ENCODE assay signal across 28 mouse cellular contexts in the genomic region with DNA sequence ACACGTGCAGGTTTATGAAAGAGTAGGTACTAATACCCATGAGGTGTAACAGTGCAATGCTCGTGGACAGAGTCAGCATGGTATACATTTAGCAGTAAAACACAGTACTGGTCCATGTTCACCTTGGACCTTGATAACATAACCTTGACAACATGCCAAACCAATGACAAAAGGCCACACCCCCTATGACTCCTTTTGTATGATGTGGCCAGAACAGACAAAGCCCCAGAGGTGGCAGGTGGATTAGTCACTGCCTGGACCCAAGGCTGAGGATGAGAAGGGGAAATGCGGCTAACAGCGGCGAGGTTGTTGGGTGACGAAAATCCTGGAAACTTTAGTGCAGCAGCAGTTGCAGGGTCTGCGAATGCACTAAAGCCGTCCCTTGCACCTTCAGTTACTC.
DNase-seq lines count a peak whose midpoint lies in the region; ATAC-seq and TF ChIP-seq lines count a peak whose summit lies in the region.
"Had no signal": no experiment of that assay in that cellular context is flagged by ENCODE, and none has a peak within 500 bp of the region (broad histone marks: within the 10 kb centered on the region; RNA-seq: fewer than 3 reads in every experiment).

No protein-coding gene starts in this region.

- no peak for TF ChIP-seq CTCF in CH12.LX (conservative IDR thresholded peaks at IDR 0.05 in 1 of 2, IDR thresholded peaks at IDR 0.05 in 1 of 2; ENCODE audit: low read depth in 2 of 2, low read length in 2 of 2)

- H3K4me2 ChIP-seq in CH12.LX (ENCODE audit: insufficient read depth, low read depth, poor library complexity, severe bottlenecking): peak overlapping the region; percentile 93
- H3K4me2 ChIP-seq in limb, embryonic 15.5 days: 0 out of 2 replicates have a peak overlapping the region, but pooled peaks have one; percentile 5
- H3K4me2 ChIP-seq: hindbrain, embryonic 14.5 days; liver, embryonic 11.5 days; neural tube, embryonic 13.5 days had no signal

- no peaks in the 10 kb centered on the region for H3K79me2 ChIP-seq in CH12.LX (replicated peaks; ENCODE audit: control insufficient read depth, extremely low read depth, insufficient read depth, poor library complexity, severe bottlenecking)

- no peaks in the 10 kb centered on the region for H3K27me3 ChIP-seq in CH12.LX (replicated peaks)
- no peaks in the 10 kb centered on the region for H3K27me3 ChIP-seq in limb, embryonic 15.5 days
- H3K27me3 ChIP-seq: neural tube, embryonic 13.5 days had no signal

- H3K27ac ChIP-seq in CH12.LX (ENCODE audit: insufficient read depth, low read depth): peak overlapping the region; percentile 69
- peak overlapping the region; percentile 13; the same call in 1 of the 2 replicates for H3K27ac ChIP-seq in limb, embryonic 15.5 days
- H3K27ac ChIP-seq: embryonic facial prominence, embryonic 10.5 days; hindbrain, embryonic 14.5 days; kidney, postnatal 0 days; left cerebral cortex, adult 2 months; neural tube, embryonic 13.5 days; stomach, postnatal 0 days had no signal

- no peak for TF ChIP-seq EP300 in CH12.LX (IDR thresholded peaks at IDR 0.05; ENCODE audit: low read length)

- DNase-seq in heart, adult 11 months: peak; percentile 66
- no peak for DNase-seq in heart, postnatal 25 days (ENCODE audit: low spot score)
- DNase-seq in CH12.LX (ENCODE audit: extremely low read depth): no peak
- peak; percentile 12 for DNase-seq in adrenal gland, adult 8-10 months
- DNase-seq in spleen, postnatal 14 days (ENCODE audit: low spot score in 2 of 2): no peak
- no peak for DNase-seq in lung, postnatal 25 days (ENCODE audit: low spot score)
- DNase-seq: B cell, adult 2 months; cerebellum, adult 9-10 months; gastrocnemius, postnatal 14 days; heart, postnatal 4 days; kidney, adult 18-20 months; left cerebral cortex, postnatal 4 days; liver, postnatal 0 days; lung, postnatal 10 days; thymus, adult 2 months; thymus, postnatal 4 days had no signal

- ATAC-seq in limb, embryonic 15.5 days (ENCODE audit: insufficient number of reproducible peaks, low FRiP score, low TSS enrichment, low read depth): no peak
- no peak for ATAC-seq in monocyte, adult 5-6 weeks (replicated peaks; ENCODE audit: insufficient number of reproducible peaks, low FRiP score, low TSS enrichment, poor library complexity, severe bottlenecking)
- ATAC-seq: forebrain, embryonic 16.5 days; inflammation-experienced regulatory T-cells, adult 6 months; liver, postnatal 0 days had no signal

- H3K36me3 ChIP-seq in CH12.LX (replicated peaks in 1 of 2; ENCODE audit: control insufficient read depth in 1 of 2, insufficient read depth in 1 of 2, low read length in 1 of 2): no peaks in the 10 kb centered on the region
- H3K36me3 ChIP-seq in limb, embryonic 15.5 days: no peaks in the 10 kb centered on the region
- H3K36me3 ChIP-seq: embryonic facial prominence, embryonic 10.5 days; neural tube, embryonic 13.5 days had no signal

- H3K9ac ChIP-seq in CH12.LX (ENCODE audit: insufficient read depth, low read depth): peak overlapping the region; percentile 65
- H3K9ac ChIP-seq in limb, embryonic 15.5 days: no peak overlapping the region
- H3K9ac ChIP-seq: hindbrain, embryonic 14.5 days; liver, postnatal 0 days; neural tube, embryonic 13.5 days had no signal

- H3K4me3 ChIP-seq in CH12.LX (replicated peaks in 1 of 3; ENCODE audit: low read depth in 2 of 3, low read length in 2 of 3, poor library complexity in 1 of 3): peak overlapping the region in 2 of 3 experiments; percentile 2 to 45
- H3K4me3 ChIP-seq in limb, embryonic 15.5 days: no peak overlapping the region
- H3K4me3 ChIP-seq: embryonic facial prominence, embryonic 10.5 days; left cerebral cortex, adult 2 months; megakaryocyte, embryonic 14.5 days; neural tube, embryonic 13.5 days had no signal

- whole genome bisulfite sequencing in limb, embryonic 15.5 days: 84% methylated on average over 8 of the region's 8 CpGs

- no peaks in the 10 kb centered on the region for H3K9me3 ChIP-seq in CH12.LX (replicated peaks; ENCODE audit: low read length)
- H3K9me3 ChIP-seq in limb, embryonic 15.5 days: no peaks in the 10 kb centered on the region
- H3K9me3 ChIP-seq: embryonic facial prominence, embryonic 10.5 days; megakaryocyte, embryonic 14.5 days; neural tube, embryonic 13.5 days had no signal

- TF ChIP-seq RAD21 in CH12.LX (IDR thresholded peaks at IDR 0.05; ENCODE audit: low read depth, low read length): no peak

- in situ Hi-C loops in CH12.LX (cut with MboI; ENCODE audit: low pct_ligation_motif_present, low pct_unique_long_range_greater_than_20kb, low sequenced_read_pairs): loop anchor here (10.0 kb wide), 1 partner anchor 80 kb away; no protein-coding TSS in a partner anchor

- peak; percentile 64 for TF ChIP-seq POLR2A in CH12.LX (IDR thresholded peaks at IDR 0.05; ENCODE audit: low read depth, low read length)

- H3K4me1 ChIP-seq in CH12.LX (ENCODE audit: control insufficient read depth in 1 of 2, insufficient read depth in 2 of 2): peaks cover 8 to 15% of the 10 kb centered on the region in 2 experiments
- H3K4me1 ChIP-seq in limb, embryonic 15.5 days: peaks cover 14% of the 10 kb centered on the region; the same call in 1 of the 2 replicates

- dilution Hi-C loops in CH12.LX (cut with MboI; ENCODE audit: extremely low pct_ligation_motif_present, extremely low pct_unique_long_range_greater_than_20kb, low sequenced_read_pairs): no loop called here

- intact Hi-C loops in heart, postnatal 25 days (cut with DNase I): no loop called here

TF ChIP-seq in CH12.LX, 34 proteins besides CTCF, POLR2A, EP300 and RAD21:
- TF ChIP-seq CHD2 (IDR thresholded peaks at IDR 0.05; ENCODE audit: low read length): no peak
- TF ChIP-seq MAX (IDR thresholded peaks at IDR 0.05; ENCODE audit: low read length): peak; percentile 8; the same call in 1 of the 2 replicates
- TF ChIP-seq TCF12 (IDR thresholded peaks at IDR 0.05; ENCODE audit: low read depth, low read length): 0 out of 2 replicates have a peak, but pooled peaks have one; percentile 8

Comparison
In these comparisons a context has a peak if more than half of its experiments do, and no peak if none do; other contexts are left out.
1. DNase-seq: peak in heart, adult 11 months (single experiment) and adrenal gland, adult 8-10 months (single experiment); none in heart, postnatal 25 days (single experiment), CH12.LX (single experiment), spleen, postnatal 14 days (0 of 2) and lung, postnatal 25 days (single experiment).